Comparison of ENCODE assay signal across 35 mouse cellular contexts in genomic region chr4:53848308-53848707, GRCm38 (mm10).
"Had no signal": no experiment of that assay in that cellular context is flagged by ENCODE, and none has a peak within 500 bp of the region (broad histone marks: within the 10 kb centered on the region; RNA-seq: fewer than 3 reads in every experiment).

No protein-coding gene starts in this region.

- DNase-seq: heart, postnatal 10 days; heart, postnatal 14 days; heart, postnatal 36 days; heart, postnatal 4 days; kidney, adult 11 months; kidney, adult 18-20 months; kidney, adult 2 months; kidney, adult 8-10 months; kidney, adult 9 months; kidney, postnatal 10 days; kidney, postnatal 14 days; kidney, postnatal 25 days; kidney, postnatal 36 days; kidney, postnatal 4 days; layer of hippocampus, adult 9-11 months; layer of hippocampus, postnatal 36 days had no signal

- H3K4me1 ChIP-seq: hindbrain, embryonic 10.5 days; hindbrain, embryonic 12.5 days; hindbrain, embryonic 13.5 days; hindbrain, embryonic 15.5 days; intestine, embryonic 15.5 days; kidney, embryonic 15.5 days had no signal

- H3K9ac ChIP-seq: heart, embryonic 12.5 days; heart, embryonic 13.5 days; heart, embryonic 15.5 days; hindbrain, embryonic 12.5 days; hindbrain, embryonic 13.5 days; hindbrain, embryonic 14.5 days; hindbrain, embryonic 15.5 days; intestine, embryonic 15.5 days; kidney, embryonic 15.5 days had no signal

- H3K27ac ChIP-seq: heart, embryonic 10.5 days; heart, embryonic 13.5 days; heart, embryonic 15.5 days; hindbrain, embryonic 10.5 days; hindbrain, embryonic 12.5 days; hindbrain, embryonic 13.5 days; hindbrain, embryonic 14.5 days; hindbrain, embryonic 15.5 days; hindbrain, postnatal 0 days; intestine, embryonic 15.5 days; kidney, embryonic 15.5 days; kidney, postnatal 0 days; layer of hippocampus, adult 2 months; left cerebral cortex, adult 2 months had no signal

- H3K4me2 ChIP-seq: heart, embryonic 11.5 days; heart, embryonic 12.5 days; heart, embryonic 13.5 days; heart, embryonic 15.5 days; hindbrain, embryonic 12.5 days; hindbrain, embryonic 13.5 days; hindbrain, embryonic 14.5 days; hindbrain, embryonic 15.5 days; intestine, embryonic 15.5 days; kidney, embryonic 15.5 days had no signal

- H3K9me3 ChIP-seq: heart, embryonic 10.5 days; heart, embryonic 12.5 days; heart, embryonic 13.5 days; heart, embryonic 15.5 days; hindbrain, embryonic 10.5 days; hindbrain, embryonic 12.5 days; hindbrain, embryonic 13.5 days; hindbrain, embryonic 15.5 days; intestine, embryonic 15.5 days; kidney, embryonic 15.5 days had no signal

- H3K27me3 ChIP-seq: heart, embryonic 12.5 days; heart, embryonic 13.5 days; heart, embryonic 15.5 days; hindbrain, embryonic 12.5 days; hindbrain, embryonic 13.5 days; hindbrain, embryonic 15.5 days; intestine, embryonic 15.5 days; kidney, embryonic 15.5 days had no signal

- H3K36me3 ChIP-seq: heart, embryonic 15.5 days; intestine, embryonic 15.5 days had no signal

- H3K4me3 ChIP-seq: heart, embryonic 10.5 days; heart, embryonic 12.5 days; heart, embryonic 13.5 days; heart, embryonic 15.5 days; hindbrain, embryonic 10.5 days; hindbrain, embryonic 12.5 days; hindbrain, embryonic 13.5 days; hindbrain, embryonic 15.5 days; intestine, embryonic 15.5 days; kidney, embryonic 15.5 days; layer of hippocampus, adult 2 months; left cerebral cortex, adult 2 months had no signal

- ATAC-seq: hindbrain, embryonic 16.5 days; hindbrain, postnatal 0 days; inflammation-experienced regulatory T-cells, adult 6 months; intestine, embryonic 15.5 days; intestine, embryonic 16.5 days had no signal
